Mouse (Mus musculus) frontal cortex, postnatal 10 days (tissue): Measurements from ENCODE around the gene Ubl4b.

Experiments
- DNase-seq, 2 experiments: peaks; one replicate each; pipeline ENCODE4 v3.0.0; 2022; ENCODE audit warnings: low spot score in 2 of 2, mixed read lengths in 1 of 2

Ubl4b gene

GRCm38 (mm10) chr3:107554842-107555241 is at the start of gene Ubl4b:
Gene Ubl4b, minus strand, starts transcription at chr3:107555073.
- no peak for DNase-seq

GRCm38 (mm10) chr3:107600127-107600526 is 45.3 kb upstream of the Ubl4b start:
- DNase-seq: no peak

GRCm38 (mm10) chr3:107597586-107598389 is 42.9 kb upstream of the Ubl4b start:
- DNase-seq: no peak

- no peak for DNase-seq
Observed at GRCm38 (mm10) chr3:107597134-107597533, 42.3 kb upstream of the Ubl4b start.

- DNase-seq: no peak
Observed at GRCm38 (mm10) chr3:107596559-107596958, 41.7 kb upstream of the Ubl4b start.

GRCm38 (mm10) chr3:107595938-107596461 is 41.1 kb upstream of the Ubl4b start:
- no peak for DNase-seq

GRCm38 (mm10) chr3:107595264-107595937 is 40.5 kb upstream of the Ubl4b start:
- no peak for DNase-seq

GRCm38 (mm10) chr3:107594662-107595263 is 39.9 kb upstream of the Ubl4b start, which contains the start of gene Alx3:
Gene Alx3, plus strand, starts transcription at chr3:107595031.
- no peak for DNase-seq

GRCm38 (mm10) chr3:107593632-107594031 is 38.8 kb upstream of the Ubl4b start:
- no peak for DNase-seq

- DNase-seq: no peak
Observed at GRCm38 (mm10) chr3:107591612-107592011, 36.7 kb upstream of the Ubl4b start.

- DNase-seq: no peak
Observed at GRCm38 (mm10) chr3:107586504-107586903, 31.6 kb upstream of the Ubl4b start.

GRCm38 (mm10) chr3:107583893-107584292 is 29.0 kb upstream of the Ubl4b start:
- DNase-seq: no peak

- no peak for DNase-seq
Observed at GRCm38 (mm10) chr3:107582875-107583767, 28.2 kb upstream of the Ubl4b start.

GRCm38 (mm10) chr3:107582130-107582874 is 27.4 kb upstream of the Ubl4b start:
- no peak for DNase-seq

GRCm38 (mm10) chr3:107581103-107582010 is 26.5 kb upstream of the Ubl4b start:
- DNase-seq: no peak

- DNase-seq: peak in 1 of 2 experiments; percentile 50
Observed at GRCm38 (mm10) chr3:107579466-107579865, 24.6 kb upstream of the Ubl4b start.

- DNase-seq: no peak
Observed at GRCm38 (mm10) chr3:107577810-107578390, 23.0 kb upstream of the Ubl4b start.

- DNase-seq: no peak
Observed at GRCm38 (mm10) chr3:107576807-107577206, 21.9 kb upstream of the Ubl4b start.

GRCm38 (mm10) chr3:107571205-107571604 is 16.3 kb upstream of the Ubl4b start:
- no peak for DNase-seq
